Mouse (Mus musculus) lung, adult 2 months (tissue): ENCODE data around the gene Thra.

ENCODE experiments used
- CTCF ChIP-seq: fragments of 200-500 bp; IDR thresholded peaks from 2 replicates; pipeline ENCODE4 v1.5.1; 2011; ENCODE audit warnings: mild to moderate bottlenecking, low read length, control low read depth; ENCODE audit not compliant: insufficient read depth
- POLR2A ChIP-seq: fragments of 200-500 bp; IDR thresholded peaks from 2 replicates; pipeline ENCODE4 v1.6.1; 2011; ENCODE audit warnings: low read depth, mild to moderate bottlenecking, control low read depth, low read length, borderline replicate concordance; ENCODE audit errors: extremely low read depth

GRCm38 (mm10) chr11:98789219-98789807 is 48.9 kb downstream of the Thra start:
- TF ChIP-seq CTCF (no peak), POLR2A (no peak)
